Mouse (Mus musculus) spleen, adult 18-20 months (tissue): ENCODE data around the gene Ncapd3.
A peak's percentile ranks its signal among the peaks of the same experiment; 100 is the strongest.

ENCODE experiments used
- DNase-seq, 2 experiments: peaks; one replicate each; pipeline ENCODE4 v3.0.0; 2022; ENCODE audit warnings: mixed read lengths in 2 of 2

The Ncapd3 gene

DNA sequence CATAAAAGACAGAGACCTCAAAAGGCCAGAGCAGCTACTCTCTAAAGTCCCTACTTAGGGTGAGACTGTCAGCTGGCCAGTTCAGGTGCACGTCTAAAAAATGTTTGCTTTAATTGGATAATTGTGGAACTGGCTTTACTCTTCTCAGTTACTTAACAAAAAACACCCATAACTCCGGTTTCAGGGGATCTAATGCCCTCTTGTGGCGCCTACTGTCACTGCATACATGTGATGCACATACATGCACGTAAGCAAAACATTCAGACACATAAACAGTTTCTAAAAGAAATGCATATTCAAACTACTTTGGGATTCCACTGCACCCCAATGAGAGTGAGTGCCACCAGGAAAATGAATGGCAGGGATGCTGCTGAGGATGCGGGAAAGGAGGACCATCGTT lies 96.6 kb downstream of the Ncapd3 start:
- DNase-seq, result no peak

DNA sequence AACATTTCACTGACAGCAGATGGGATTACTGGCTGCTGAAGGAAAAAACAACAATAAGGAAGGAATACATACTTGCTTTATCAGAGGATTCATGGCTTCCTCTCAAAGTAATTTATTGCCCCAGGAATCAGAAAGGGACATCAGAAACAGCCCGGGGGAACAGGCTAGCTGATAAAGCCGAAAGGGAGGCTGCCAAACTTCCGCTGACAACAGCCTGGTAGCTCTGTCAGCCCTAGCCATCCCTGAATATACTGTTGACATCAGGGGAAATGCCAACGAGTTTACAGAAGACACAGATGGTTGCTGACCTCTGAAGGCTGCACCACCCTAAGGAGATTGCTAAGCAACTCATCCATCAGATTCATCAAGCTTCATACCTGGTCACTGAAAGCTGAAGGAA lies 98.7 kb downstream of the Ncapd3 start:
- DNase-seq, result no peak

DNA sequence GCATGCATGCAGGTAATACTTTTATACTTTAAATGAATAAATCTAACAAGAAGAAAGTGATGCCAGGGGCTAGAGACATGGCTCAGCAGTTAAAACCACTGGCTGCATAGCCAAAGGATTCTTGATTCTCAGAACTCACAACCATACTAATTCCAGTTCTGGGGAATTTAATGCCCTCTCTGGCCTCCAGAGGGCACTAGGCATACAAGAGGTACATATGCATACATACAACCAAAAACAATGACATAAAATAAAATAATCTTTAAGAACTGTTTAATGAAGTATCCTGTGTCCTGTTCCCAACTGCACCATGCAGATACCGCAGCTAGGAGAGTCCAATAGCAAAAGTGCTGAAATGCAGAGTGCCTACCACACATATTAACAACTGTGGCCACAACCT lies 104.4 kb downstream of the Ncapd3 start:
- DNase-seq, result peak in 1 of 2 experiments; percentile 4

DNA sequence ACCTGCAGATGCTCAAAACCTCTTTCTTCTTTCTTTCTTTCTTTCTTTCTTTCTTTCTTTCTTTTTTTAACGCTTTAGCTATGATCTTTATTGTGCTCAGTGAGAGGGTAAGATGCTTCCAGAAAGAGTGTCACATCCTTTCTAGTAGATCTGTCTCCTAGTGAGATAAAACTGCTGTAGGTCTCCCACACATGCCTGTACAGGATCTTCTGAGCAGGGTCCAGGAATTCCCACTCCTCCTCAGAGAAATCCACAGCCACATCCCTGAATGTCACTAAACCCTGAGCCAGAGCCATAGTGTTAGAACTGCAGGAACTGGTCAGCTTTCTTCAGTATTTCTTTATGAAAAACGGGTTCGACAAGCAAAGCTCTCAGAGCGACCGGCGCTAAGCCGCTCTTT lies 105.4 kb downstream of the Ncapd3 start:
- no peak for DNase-seq

DNA sequence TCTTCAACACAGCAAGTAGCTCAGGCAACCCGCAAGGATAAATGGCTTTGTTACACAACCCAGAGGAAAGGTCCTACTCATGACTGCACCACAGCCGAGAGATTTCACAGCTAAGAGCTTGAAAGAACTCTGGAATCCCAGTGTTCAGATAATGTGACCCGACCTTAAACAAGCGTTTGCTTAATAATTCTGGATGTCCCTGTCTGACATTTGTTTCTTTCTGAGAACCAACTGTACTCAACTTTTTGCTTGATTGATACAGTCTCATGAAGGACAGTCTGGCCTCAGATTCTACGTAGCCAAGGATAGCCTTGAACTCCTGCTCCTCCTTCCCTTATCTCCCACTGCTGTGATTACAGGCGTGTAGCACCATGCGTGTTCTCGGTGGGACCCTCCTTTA lies 106.7 kb downstream of the Ncapd3 start:
- DNase-seq, result no peak

DNA sequence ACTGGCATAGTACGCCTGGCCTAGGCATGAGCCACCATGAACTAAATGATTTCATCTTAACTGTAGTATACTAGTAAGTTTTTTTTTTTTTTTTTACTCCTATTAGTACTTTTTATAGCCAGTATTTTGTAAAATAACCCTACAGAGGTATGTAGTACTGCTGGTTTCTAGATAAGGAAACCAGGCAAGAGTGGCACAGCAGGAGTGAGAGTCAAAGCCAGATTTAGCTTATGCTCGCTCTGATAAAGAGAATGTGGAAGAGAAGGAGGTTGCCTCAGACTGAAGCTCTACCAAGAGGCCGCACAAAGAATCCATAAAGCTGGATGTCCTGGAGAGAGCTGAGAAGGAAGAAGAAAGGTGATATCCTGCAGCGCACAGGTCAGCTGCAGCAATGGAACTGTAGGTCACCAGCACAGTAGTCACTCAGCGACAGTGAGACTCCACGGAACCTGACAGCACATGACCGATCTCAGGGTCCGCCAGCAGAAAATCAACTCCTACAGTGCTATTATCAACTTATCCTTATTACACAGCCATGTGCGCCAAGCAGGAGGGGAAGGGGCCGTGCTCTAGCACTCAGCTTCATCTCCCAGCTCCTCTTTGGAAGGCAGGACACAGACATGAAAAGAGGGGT lies 110.6 kb downstream of the Ncapd3 start:
- no peak for DNase-seq

DNA sequence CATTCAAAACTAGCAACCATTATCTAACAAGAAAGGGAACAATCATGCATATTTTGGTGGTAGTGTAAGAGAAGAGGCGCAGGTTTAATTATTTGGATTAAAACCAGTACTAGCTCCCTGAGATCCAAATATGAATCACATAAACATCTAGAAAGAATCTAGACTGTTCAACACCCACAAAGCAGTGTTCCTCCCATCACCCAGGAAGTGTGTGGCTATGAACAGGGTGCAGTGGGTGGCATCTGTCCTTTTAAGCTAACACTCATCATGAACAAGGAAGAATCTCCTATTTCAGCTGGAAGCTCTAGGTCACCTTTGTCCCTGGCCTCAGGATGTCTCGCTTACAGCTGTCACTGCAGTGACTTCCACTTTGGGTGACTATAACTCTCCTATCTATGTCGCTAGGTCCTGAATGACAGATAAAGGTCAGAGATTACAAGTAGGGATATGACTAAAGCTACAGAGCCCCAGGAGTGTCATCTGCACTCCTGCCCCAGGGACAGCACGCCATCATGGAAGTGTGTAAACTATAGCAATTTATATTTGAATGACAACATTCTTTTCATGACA lies 114.4 kb downstream of the Ncapd3 start:
- DNase-seq, result no peak
